Mouse (Mus musculus): ENCODE measurements around the gene Apoc4.

Gene Apoc4

GRCm38 (mm10) chr7:19629361-19629734 lies 51.9 kb downstream of the Apoc4 start, which contains the start of gene Relb:
Relb (minus strand) TSS chr7:19629438.
- DNase-seq (ENCODE audit: low spot score in 2 of 2) = peak; percentile 77 to 86

DNA sequence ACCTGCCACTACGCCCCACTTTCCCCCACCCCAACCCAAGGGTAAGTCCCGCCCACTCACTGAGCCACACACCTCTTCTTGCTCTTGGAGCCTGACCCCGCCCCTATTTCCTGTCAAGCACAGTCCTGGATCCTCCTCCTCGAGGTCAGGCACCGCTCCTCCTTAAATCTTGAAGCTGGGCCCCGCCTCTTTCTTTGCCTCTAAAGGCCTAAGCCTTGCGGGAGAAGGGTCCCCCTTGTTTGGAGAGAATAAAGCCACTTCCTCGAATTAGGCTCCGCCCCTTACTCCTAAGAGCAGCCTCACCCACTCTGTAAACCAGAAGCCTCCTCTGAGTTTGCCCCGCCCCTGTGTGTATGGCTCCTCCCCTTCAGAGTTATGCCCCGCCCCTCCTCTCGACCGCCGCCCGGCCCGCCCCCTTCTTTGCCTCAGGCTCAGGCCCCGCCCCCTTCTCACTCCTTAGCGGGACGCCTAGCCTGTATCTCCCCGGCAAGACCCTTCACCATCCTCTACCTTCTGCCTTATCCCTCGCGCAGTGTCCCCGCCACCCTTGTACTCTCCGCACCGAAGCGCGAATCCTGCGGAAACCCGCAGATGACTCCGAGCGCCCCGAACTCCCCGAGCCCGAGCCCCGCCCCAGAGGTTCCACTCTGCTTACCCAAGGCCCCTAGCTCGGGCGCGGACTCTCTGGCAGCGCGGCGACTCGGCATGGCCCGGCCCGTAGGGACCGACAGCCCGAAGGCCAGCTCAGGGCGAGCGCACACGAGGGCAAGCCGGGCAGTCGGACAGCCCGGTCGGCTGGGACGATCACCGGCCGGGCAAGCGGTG lies 52.5 kb downstream of the Apoc4 start:
- peak; percentile 82 to 87 for DNase-seq (ENCODE audit: low spot score in 2 of 2)

DNA sequence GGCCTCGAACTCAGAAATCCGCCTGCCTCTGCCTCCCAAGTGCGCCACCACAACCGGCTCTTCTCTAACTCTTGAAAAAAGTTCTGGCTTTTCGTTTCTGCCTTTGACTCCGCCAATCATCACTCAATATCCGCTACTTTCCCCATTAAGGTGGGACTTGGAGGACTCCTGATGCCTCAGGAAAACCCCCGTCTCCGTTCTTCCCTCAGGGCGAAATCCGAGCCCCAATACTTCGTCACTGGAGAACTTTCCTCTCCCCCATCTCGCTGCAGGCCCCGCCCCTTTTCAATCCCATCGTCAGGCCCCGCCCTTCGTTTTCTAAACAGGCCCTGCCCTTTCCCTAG lies 53.1 kb downstream of the Apoc4 start:
- DNase-seq (ENCODE audit: low spot score in 2 of 2) = no peak
